Mouse (Mus musculus) right cerebral cortex, adult 2 months (tissue): ENCODE data around the gene Parp16.
"Not testable (repeated sequence)": the region's sequence is repeated elsewhere in the genome, so short reads cannot be mapped to it uniquely, and the experiment has no call there.

ENCODE experiments used
- DNase-seq, 2 experiments: peaks; one replicate each; pipeline ENCODE4 v3.0.0; 2021 to 2022; ENCODE audit warnings: low spot score in 2 of 2

The Parp16 gene

DNA sequence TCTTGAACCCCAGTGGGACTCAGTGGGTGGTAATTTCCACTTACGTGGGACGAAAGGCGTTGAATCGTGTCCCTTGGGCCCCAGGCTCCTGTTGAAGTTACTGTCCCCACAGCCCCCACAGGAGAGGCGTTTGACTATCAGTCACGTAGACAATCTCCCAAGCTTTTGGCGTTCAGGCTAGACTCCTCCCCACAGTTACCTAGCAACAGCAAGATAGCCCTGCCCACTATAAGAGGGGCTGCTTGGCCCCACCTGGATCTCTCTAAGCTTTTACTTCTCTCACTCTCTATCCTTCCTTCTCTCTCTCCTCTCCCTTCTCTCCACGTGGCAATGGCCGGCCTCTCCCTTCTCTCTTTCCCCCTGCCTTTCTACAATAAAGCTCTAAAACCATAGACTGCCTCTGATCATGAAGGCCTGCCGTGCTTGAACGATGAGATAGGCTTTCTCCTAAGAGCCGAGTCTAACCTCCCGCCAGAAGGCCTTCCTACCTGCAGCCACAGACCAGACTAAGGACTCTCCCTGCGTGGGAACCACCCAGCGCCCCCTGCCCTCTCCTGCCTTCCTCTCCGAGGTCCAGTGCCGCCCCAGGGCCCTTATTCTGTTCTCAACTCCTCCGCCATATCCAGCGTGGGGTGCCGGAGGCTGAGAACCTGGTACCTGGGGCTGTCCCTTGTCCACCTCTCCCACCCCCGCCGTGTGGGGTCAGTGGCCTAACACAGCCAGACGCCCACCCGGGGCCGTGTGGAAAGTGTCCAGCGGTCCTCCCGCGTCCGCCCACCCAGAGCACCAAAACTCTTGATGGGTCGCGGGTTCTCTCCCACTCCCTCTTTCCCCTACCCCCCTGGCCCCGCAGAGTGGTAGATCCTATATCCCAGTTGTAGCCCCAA lies 13.4 kb downstream of the Parp16 start:
- DNase-seq = no peak

DNA sequence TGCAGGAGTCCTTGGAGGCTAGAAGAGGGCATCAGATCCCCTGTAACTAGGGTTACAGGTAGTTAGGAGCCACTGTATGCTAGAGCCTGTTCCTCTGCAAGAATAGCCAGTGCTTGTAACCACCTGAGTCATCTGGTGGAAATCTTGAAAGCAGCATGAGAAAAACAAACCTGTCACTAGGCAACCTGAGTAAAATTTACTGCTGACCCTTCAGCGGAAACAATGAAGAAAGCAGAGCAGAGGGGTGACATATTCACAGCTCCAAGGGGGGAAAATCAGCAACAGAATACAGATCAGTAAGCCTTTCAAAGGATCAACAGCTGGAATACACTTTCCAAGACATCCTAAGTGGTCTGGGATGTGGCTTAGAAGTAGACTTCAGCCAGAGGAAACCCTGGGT lies 16.4 kb downstream of the Parp16 start:
- no peak for DNase-seq

DNA sequence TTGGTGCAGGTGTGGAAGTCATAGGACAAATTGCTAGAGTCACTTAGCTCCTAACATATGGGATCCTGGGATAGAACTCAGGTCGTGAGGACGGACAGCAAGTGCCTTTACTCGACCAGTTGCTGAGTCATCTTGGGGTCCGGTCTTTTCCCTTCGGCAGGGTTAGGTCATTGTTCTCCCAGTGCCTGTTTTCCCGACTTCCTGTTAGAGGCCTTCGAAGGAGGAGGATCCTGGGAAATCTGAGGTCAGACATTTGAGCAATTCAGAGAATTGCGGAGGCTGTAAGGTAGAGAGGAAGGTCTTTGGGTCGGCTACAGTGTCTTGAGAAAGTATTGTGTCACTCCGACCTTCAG lies 19.2 kb downstream of the Parp16 start:
- DNase-seq = no peak

DNA sequence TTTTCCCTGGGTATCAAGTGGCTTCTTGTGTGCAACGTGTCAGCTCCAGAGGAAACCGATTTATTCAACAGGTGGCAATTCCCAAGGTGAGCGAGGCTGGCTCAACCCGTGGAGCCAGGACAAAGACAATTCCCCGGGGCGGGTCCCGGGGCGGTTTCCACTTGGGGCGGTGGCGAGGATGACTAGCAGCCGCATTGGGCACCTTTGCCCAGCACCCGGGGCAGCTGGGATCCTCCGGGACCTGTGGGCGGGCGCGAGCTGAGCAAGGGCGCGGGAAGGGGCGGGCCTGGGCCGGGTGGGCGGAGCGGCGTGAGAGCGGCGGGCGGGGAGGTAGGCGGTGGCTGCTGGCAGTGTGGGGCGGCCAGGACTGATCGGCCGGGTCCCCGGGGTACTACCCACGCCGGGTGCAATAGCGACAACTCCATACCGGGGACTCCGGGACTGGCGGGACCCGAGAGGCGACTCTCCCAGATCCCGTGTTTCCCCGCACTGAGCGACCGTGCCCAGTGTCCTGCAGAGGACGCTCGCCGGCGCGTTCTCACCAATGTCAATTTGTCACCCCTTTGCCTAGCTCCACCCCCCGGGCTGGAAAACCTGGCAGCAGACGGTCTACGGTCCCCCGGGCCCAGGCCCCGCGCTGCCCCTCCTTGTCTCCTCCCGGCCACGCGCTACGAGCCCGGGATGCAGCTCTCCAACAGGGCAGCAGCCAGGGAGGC lies 19.8 kb downstream of the Parp16 start:
- peak; percentile 68 to 81 for DNase-seq

DNA sequence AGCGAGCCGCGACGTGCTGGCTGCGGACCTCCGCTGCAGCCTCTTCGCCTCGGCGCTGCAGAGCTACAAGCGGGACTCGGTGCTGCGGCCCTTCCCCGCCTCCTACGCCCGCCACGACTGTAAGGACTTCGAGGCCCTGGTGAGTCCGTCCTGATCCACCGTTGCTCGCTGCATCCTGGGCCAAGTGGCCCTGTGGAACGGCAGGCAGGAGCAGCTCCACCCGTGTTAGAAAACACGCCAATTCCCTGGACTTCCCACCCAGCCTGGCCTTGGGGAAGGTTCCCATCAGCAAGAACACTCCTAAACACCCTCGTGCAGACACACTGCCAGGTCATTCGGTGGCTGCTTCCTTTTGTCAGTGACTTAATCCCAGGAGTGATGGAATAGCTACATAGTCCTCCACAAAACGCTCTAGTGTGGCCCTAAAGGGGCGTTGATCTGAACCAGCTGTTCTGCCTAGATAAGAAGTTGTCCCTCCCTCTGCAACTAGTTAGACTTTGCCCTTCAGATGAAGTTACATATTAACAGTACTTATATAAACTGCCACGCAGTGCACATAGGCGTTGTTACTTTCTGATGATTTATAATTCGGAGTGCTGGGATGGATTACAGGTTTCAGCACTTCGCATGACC lies 20.5 kb downstream of the Parp16 start:
- DNase-seq = peak in 1 of 2 experiments; percentile 69

DNA sequence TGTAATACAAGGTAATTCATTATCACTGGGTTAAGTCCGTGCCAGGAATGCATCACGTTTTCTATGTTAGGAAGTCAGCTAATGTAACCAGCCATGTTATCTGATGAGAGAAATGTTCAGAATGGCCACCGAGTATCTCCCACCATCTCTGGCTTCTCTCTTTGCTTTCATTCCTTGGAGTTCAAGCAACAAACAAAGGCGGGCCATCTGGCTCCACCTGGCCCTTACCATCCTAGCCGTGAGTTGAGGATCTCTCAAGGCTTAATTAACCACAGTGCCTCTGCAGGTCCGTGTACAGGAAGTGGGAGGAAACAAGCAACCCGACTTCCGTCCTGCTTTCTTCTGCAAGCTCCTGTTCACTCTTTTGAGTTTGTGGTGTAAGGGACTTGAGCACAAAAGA lies 21.8 kb downstream of the Parp16 start:
- DNase-seq = no peak

DNA sequence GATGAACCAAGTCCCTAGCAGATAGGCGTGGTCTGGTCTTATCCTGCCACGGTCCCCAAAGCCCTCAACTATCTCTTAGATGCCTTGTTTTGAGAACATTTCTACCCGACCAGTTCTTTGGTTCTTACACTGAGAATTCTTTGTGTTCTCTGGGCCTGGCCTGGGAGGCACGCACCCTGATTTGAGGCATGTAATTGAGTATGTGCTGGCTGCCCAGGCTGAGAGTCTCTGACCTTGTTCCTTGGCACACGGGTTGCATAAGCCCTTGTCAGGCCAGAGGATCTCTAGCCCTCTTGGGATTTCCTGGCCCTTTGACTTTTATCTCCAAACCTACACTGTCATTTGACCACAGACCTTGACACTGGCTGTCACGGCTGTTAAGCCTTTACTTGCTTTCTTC lies 22.5 kb downstream of the Parp16 start:
- no peak for DNase-seq

DNA sequence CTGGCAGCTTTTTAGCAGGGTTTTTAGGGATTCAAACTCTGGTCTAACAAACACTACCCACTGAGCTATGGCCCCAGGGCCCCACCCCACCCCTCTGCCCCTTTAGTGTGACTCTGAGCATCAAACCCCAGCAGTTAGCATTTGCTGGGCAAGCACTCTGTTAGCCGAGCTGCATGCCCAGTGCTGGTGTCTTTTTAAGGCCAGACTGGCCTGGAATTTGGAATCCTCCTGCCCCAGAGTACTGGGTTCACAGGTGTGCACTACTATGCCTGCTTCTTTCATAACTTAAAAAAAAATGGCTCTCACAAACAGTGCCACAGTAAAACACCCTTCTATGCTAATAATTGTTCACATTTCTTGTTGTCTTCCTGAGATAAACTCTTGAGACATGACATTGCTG lies 23.8 kb downstream of the Parp16 start:
- no peak for DNase-seq

DNA sequence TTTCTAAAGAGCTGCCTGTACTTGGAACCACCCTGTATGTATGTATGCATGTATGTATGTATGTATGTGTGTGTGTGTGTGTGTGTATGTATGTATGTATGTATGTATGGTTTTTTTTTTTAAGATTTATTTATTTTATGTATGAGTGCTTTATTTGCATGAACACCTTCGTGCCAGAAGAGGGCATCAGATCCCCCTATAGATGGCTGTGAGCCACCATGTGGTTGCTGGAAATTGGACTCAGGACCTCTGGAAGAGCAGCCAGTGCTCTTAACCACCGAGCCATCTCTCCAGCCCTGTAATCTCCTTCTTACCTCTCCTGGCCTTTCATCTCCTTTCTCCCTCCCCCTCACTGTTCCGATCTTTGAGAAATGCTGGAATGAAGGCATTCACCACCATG lies 25.2 kb downstream of the Parp16 start:
- DNase-seq = not testable (repeated sequence)

DNA sequence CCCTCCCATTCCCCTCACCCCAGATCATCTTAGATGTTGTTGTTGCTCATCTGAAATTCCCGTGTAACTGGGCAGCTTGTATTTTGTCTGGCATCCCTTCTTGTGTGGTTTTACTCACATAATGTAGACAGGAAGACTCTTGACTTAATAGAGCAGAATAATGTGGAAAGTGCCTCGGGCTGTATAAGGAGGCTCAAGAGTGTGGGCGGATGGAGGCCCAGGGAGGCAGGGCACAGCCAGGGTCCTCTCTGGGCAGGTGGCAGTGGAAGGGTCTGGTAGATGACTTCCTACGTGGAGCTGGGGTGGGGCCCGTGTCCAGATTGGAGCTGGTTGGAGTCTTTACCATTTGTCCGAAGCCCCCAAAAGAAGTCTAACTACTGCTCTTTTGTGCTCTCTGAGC lies 28.8 kb downstream of the Parp16 start:
- no peak for DNase-seq

DNA sequence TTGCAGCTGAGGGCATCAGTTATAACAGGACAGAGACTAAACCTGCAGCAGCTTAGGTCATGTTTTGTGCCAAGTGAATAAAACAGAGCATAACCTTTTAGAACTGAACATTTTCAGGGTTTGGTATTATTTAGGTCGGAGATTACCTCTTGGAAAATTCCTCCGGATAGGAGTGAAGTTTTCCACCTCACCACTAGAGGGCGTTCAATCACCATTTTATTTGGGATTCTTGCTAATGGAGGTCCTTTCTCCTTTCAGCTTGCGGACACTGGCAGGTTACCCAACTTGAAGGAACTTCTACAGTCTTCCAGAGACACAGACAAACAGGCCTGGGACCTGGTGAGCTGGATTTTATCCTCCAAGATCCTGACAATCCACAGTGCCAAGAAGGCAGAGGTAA lies 30.6 kb downstream of the Parp16 start:
- no peak for DNase-seq

DNA sequence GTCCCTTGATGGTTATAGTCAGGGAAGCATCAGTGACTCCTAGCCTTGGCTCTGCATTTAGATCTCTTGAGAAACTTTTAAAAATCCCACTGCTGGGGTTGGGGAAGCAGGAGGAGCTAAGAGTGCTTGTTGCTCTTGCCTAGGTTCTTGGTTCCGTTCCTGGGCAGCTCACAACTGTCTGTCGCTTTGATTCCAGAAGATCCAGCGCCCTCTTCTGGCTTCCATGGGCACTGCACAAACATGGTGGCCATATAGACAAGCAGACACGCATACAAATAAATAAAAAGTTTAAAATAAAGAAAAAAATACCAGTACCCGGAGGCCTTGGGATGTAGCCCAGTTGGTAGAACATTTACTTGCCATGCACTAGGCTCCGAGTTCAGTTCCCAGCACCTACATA lies 35.1 kb downstream of the Parp16 start:
- DNase-seq = no peak

DNA sequence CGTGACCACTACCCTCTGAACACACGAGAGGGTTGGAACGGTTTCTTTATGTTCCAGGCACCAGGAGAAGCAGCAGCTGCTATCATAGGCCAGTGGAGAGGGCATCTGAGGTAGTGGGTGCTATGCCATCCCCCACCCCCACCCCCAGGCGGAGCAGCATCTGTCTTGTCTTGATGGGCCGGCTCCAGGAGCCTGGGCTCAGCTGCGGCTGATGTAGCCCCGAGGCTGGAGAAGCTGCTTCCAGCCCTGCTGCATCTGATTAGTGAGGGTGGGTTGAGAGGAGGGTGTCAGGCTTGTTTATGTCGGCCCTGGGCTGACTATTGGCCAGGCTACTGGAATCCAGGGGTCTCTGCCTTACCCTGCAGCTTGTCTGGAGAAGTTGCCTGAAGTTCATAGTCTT lies 36.1 kb downstream of the Parp16 start:
- DNase-seq = no peak

DNA sequence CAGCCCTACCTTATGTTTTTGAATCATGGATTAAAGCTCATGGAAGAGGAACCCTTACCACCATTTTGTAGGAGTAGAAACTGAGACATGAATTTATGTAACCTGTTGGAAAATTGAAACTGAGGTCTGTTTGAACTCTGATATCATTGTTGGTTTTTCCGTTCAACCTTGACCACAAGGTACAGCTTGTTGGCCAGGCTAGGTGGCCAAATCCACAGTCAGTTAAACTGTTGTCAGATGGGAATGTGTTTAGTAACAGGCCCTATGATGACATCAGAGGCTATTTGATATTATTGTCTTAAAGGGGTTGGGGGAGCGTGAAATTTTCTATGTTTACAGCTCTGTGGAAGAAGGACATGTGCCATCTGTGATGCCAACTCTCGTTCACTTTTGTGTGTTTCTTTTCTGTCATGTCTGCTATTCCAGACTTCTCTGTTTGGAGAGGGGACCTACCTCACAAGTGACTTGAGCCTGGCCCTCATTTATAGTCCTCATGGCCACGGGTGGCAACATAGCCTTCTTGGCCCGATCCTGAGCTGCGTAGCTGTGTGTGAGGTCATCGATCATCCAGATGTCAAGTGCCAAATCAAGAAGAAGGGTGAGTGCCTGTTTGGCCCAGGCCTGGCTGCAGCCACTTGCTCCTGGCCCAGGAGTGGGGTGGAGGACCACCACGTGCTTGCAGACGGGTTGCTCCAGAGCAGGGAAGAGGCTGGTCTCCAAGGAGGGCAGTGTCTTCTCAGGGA lies 38.3 kb downstream of the Parp16 start:
- DNase-seq = no peak

DNA sequence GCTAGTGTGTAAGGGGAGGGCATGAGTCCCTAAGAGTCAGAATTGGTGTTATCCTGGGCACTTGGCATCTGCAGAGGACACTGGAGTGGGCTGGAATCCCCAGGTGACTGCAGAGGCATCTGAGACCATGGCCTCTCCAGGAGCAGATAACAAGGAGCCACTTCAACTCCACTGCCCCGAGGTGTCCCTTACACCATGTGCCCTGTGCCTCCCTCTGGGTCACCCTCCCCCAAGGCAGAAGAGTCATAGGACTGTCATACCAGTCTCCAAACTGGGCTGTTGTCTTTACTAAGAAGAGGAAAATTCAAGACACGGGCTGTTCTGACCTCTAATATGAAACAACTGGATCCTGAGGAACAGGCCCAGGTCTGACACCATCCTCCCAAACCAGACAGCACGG lies 39.6 kb downstream of the Parp16 start:
- DNase-seq = no peak

DNA sequence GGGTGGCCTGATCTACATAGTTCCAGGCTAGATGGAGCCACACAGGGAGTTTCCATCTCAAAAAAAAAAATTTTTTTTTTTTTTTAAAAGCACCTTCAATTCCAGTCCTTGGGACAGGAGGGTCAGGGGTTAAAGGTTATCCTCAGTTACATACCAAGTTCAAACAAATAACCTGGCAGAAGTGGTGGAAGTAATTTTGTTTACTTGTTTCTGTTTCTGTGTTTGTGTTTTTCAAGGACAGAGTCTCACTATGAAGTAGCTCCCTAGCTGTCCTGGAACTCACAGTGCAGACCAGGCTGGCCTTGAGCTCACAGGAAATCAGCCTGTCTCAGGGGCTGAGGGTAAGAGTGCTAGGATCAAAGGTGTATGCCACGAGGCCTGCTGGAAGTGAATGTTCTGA lies 40.4 kb downstream of the Parp16 start:
- no peak for DNase-seq

DNA sequence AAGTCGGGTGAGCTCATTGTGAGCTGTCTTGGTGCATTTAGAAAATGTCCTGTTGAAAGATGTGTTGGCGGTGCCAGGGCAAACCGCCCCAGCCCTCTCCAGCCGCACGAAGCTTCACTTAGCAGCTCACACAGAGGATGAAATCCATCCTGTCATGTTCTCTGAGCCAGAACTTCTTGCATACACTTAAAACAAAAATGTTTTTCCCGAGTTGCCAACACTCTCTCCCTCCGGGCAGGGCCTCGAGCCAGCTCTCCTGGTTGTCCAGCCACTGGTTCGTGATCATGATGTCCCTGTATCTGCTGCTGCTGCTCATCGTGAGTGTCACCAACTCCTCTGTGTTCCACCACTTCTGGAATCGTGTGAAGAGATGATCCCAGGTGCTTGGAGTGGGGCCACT lies 42.5 kb downstream of the Parp16 start:
- DNase-seq = no peak

DNA sequence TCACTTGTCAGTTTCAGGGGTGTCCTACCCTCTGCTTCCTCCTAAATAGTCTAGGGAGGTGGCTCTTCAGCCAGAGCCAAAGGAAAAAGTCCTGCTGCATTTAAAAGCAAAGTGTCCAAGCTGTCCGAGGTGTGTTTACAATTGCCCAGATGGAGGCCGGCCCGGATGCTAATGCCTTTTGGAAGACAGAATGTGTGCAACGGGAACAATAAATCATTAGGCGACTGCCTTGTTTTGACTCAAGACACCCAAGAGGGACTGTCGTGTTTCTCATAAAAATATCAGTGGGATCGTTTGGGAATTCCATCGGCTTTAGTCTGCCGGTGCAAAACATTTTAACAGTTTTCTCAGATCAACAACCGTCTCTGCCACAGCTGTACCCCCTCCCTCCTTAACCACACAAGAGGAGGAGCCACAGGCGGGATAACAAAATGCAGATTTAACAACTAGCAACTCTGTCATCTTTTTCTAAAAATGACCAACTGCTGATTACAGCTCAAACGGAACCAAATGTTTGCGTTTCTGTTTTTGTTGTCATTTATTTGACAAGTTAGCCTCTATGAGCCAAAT lies 43.1 kb downstream of the Parp16 start:
- DNase-seq = no peak

DNA sequence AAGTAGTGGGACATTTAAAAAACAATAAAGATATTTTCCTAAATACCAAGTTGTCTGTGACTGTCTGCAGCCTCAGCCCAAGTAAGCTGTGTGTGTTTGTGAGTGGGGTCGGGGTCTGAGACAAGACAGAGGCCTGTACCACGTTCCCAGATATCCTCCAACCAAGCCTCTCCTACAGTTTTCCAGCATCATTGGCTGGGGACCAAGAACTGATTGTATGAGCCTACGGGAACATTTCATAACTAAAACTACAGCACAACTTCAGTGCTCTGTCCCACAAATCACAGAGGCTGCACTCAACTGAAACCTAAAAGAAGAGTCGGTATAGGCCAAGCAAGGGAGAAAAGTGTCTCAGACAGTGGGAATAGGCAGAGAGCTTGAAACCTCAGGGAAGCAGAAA lies 44.0 kb downstream of the Parp16 start:
- no peak for DNase-seq

DNA sequence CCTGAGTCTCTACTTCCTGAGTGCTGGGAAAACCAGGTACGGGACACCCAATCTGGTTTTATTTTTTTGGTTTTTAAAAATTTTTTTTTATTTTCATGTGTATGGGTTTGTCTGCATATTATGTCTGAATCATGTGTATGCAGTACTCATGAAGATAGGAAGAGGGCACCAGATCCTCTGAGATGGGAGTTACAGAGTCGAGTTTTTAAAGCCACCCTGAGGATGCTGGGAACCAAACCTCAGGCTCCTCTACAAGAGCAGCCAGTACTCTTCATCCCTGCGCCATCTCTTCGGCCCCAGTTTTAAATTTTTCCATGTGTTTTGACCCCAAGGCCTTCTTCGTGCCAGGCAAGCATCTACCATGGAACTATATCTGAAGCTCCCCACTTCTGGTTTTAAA lies 44.6 kb downstream of the Parp16 start:
- no peak for DNase-seq

DNA sequence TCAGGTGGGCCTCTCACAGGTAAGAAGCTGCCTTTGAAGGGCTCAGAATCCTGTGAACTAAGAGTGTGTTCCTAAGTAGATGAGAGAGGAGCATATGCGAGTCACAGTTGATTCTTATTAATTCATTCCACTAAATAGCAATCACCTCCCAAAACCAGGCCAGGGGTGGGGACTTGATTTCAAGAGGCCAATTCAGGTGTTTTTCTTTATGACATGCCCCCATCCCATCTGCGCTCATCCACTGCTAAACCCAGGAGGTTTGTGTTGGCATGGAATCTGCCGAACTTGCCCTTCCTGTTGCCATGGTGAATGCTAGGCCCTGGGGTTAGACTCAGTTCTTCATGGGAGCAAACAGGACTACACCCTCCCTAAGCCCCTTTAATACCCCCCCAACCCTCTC lies 45.4 kb downstream of the Parp16 start:
- DNase-seq = no peak

DNA sequence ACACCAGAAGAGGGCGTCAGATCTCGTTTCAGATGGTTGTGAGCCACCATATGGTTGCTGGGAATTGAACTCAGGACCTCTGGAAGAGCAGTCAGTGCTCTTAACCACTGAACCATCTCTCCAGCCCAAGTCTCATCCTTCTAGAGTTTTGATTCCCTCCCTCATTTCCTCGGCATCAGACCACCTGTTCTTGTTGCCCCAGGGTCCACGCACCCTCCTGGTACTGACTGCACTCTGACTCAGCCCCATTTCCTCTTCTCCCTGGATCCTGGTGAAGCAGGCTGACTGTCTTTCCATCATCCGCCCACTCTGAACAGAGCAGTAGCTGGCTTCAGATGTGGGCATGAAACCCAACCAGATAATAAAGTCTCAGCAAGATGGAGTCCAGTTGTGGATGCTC lies 46.8 kb downstream of the Parp16 start:
- DNase-seq = no peak
